Mouse (Mus musculus) olfactory bulb, adult 2 months (tissue): ENCODE data around the gene Rpl36.

Experiments
- CTCF ChIP-seq: fragments of 200-500 bp; IDR thresholded peaks from 2 replicates; pipeline ENCODE4 v1.5.1; 2012; ENCODE audit warnings: low read depth, mild to moderate bottlenecking, low read length, moderate library complexity; ENCODE audit not compliant: insufficient read depth
- POLR2A ChIP-seq: fragments of 200-500 bp; IDR thresholded peaks from 2 replicates; pipeline ENCODE4 v1.6.1; 2012; ENCODE audit warnings: mild to moderate bottlenecking, low read depth, low read length, moderate library complexity; ENCODE audit not compliant: insufficient read depth

DNA sequence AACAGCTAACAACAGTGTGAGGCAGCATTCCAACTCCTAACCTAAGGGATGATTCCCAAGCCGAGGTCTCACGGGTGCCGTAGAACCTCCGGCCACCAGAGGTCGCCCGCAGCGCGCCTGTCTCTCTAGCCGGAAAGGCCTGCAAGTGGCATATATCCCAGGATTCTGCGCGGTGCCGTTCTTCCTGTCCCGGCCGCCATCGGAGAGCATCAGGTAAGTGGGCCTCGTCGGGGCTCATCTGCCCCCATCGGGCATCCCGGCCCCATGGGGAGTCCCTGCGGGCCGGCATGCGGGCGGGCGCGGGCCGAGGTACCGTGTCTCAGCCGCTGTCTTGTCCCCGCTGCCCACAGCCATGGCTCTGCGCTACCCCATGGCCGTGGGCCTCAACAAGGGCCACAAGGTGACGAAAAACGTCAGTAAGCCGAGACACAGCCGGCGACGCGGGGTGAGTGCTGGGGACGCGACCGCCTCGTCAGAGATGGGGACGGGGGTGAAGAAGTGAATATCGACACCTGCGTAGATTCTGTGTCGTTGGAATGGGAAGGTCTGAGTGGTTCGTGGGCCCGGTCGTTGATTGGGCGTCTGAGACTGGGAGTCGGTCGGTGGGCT is at the start of gene Rpl36:
- TF ChIP-seq CTCF (peak; percentile 91), POLR2A (peak; percentile 74)
